Mouse (Mus musculus) liver, adult 2 months (tissue): ENCODE measurements at regions not wholly inside any gene's neighbourhood (a gene's known extent, or its start where the extent isn't known, plus 50 kb on each side); places are given as distances from the start of the nearest gene placed in this dataset.

Source experiments
- DNase-seq: peaks from one replicate; pipeline ENCODE4 v3.0.0-alpha.2; 2011; ENCODE audit warnings: low read depth, low spot score; ENCODE audit errors: extremely low read depth
- H3K27ac ChIP-seq: fragments of 200-500 bp; replicated peaks from 2 replicates; pipeline ENCODE4 v1.5.1; 2012; ENCODE audit warnings: low read depth, mild to moderate bottlenecking, control low read depth, inconsistent platforms, low read length; ENCODE audit not compliant: insufficient read depth
- H3K27me3 ChIP-seq: fragments of 200-500 bp; 2 replicates; pipeline ENCODE4 v1.6.1; 2012; ENCODE audit warnings: mild to moderate bottlenecking, moderate library complexity, low read length, inconsistent platforms; ENCODE audit not compliant: control insufficient read depth, insufficient read depth
- H3K36me3 ChIP-seq: fragments of 200-500 bp; 2 replicates; pipeline ENCODE4 v1.6.1; 2012; ENCODE audit warnings: low read length, inconsistent platforms; ENCODE audit not compliant: control insufficient read depth, insufficient read depth
- H3K4me1 ChIP-seq: fragments of 200-500 bp; 2 replicates; pipeline ENCODE4 v1.6.1; 2011; ENCODE audit warnings: low read length; ENCODE audit not compliant: control insufficient read depth, insufficient read depth
- H3K4me3 ChIP-seq: fragments of 200-500 bp; 2 replicates; pipeline ENCODE4 v1.5.1; 2011; ENCODE audit warnings: low read depth, mild to moderate bottlenecking, control low read depth, low read length, moderate library complexity; ENCODE audit not compliant: insufficient read depth
- H3K79me2 ChIP-seq: fragments of 200-500 bp; 2 replicates; pipeline ENCODE4 v1.6.1; 2012; ENCODE audit warnings: inconsistent platforms, mild to moderate bottlenecking, low read length, moderate library complexity; ENCODE audit not compliant: control insufficient read depth, insufficient read depth
- H3K9ac ChIP-seq: fragments of 200-500 bp; 2 replicates; pipeline ENCODE4 v1.6.1; 2012; ENCODE audit warnings: low read depth, mild to moderate bottlenecking, control low read depth, inconsistent platforms, low read length
- CTCF ChIP-seq: fragments of 200-500 bp; IDR thresholded peaks from 2 replicates; pipeline ENCODE4 v1.5.1; 2011; ENCODE audit warnings: low read depth, low read length, control low read depth
- POLR2A ChIP-seq: fragments of 200-500 bp; IDR thresholded peaks from 2 replicates; pipeline ENCODE4 v1.6.1; 2011; ENCODE audit warnings: low read length, control low read depth; ENCODE audit not compliant: insufficient read depth; ENCODE audit errors: extremely low read depth
- WGBS: fragments of 180-500 bp; shearing (Covaris S2); methylation state at CpG from one replicate; pipeline ENCODE4 v1.1.7; 2018; 5-methylcytosine and 5-hydroxymethylcytosine counted together

- Histone ChIP-seq H3K27ac (no peak overlapping the region), H3K79me2 (no peaks in the 10 kb centered on the region), H3K27me3 (no peaks in the 10 kb centered on the region), H3K9ac (no peak overlapping the region), H3K36me3 (no peaks in the 10 kb centered on the region), H3K4me1 (no peaks in the 10 kb centered on the region), H3K4me3 (no peak overlapping the region)
- TF ChIP-seq CTCF (no peak), POLR2A (no peak)
- DNase-seq, result no peak
- WGBS, result 83% methylated on average over 2 of the region's 2 CpGs
Measured at GRCm38 (mm10) chr1:125100596-125100995, 334.9 kb downstream of the Actr3 start.

GRCm38 (mm10) chr1:125084906-125085305, 350.6 kb downstream of the Actr3 start:
- Histone ChIP-seq H3K36me3 (no peaks in the 10 kb centered on the region), H3K9ac (no peak overlapping the region), H3K4me1 (no peaks in the 10 kb centered on the region), H3K27ac (no peak overlapping the region), H3K4me3 (no peak overlapping the region), H3K79me2 (no peaks in the 10 kb centered on the region), H3K27me3 (no peaks in the 10 kb centered on the region)
- TF ChIP-seq POLR2A, result no peak
- 74% methylated on average over 4 of the region's 4 CpGs for WGBS
- no peak for DNase-seq

GRCm38 (mm10) chr1:125039572-125040326, 395.8 kb downstream of the Actr3 start:
- Histone ChIP-seq H3K4me1 (no peaks in the 10 kb centered on the region), H3K9ac (no peak overlapping the region), H3K79me2 (no peaks in the 10 kb centered on the region), H3K27me3 (no peaks in the 10 kb centered on the region), H3K4me3 (no peak overlapping the region), H3K27ac (no peak overlapping the region), H3K36me3 (no peaks in the 10 kb centered on the region)
- 47% methylated on average over 4 of the region's 4 CpGs for WGBS
- DNase-seq, result no peak
- no peak for TF ChIP-seq POLR2A
- no peak for TF ChIP-seq CTCF

GRCm38 (mm10) chr1:125013301-125013700, 422.2 kb downstream of the Actr3 start:
- TF ChIP-seq POLR2A (no peak), CTCF (no peak)
- Histone ChIP-seq H3K79me2 (no peaks in the 10 kb centered on the region), H3K36me3 (no peaks in the 10 kb centered on the region), H3K4me1 (no peaks in the 10 kb centered on the region), H3K27ac (no peak overlapping the region), H3K27me3 (no peaks in the 10 kb centered on the region), H3K4me3 (no peak overlapping the region), H3K9ac (no peak overlapping the region)
- WGBS, result 91% methylated on average over 4 of the region's 4 CpGs
- no peak for DNase-seq

GRCm38 (mm10) chr1:125011893-125012292, 423.6 kb downstream of the Actr3 start:
- DNase-seq, result no peak
- Histone ChIP-seq H3K36me3 (no peaks in the 10 kb centered on the region), H3K4me1 (no peaks in the 10 kb centered on the region), H3K27ac (no peak overlapping the region), H3K79me2 (no peaks in the 10 kb centered on the region), H3K27me3 (no peaks in the 10 kb centered on the region), H3K4me3 (no peak overlapping the region), H3K9ac (no peak overlapping the region)
- TF ChIP-seq POLR2A (no peak), CTCF (no peak)
- WGBS, result 76% methylated on average over 2 of the region's 2 CpGs

- H3K79me2 ChIP-seq, result no peaks in the 10 kb centered on the region
- no peak overlapping the region for H3K9ac ChIP-seq
- H3K27me3 ChIP-seq, result no peaks in the 10 kb centered on the region
- 38% methylated on average over 1 of the region's 1 CpGs for WGBS
- no peak overlapping the region for H3K4me3 ChIP-seq
- no peak overlapping the region for H3K27ac ChIP-seq
- no peak for TF ChIP-seq CTCF
- TF ChIP-seq POLR2A, result no peak
- no peak for DNase-seq
- no peaks in the 10 kb centered on the region for H3K4me1 ChIP-seq
- H3K36me3 ChIP-seq, result no peaks in the 10 kb centered on the region
Measured at GRCm38 (mm10) chr1:124997577-124997976, 437.9 kb downstream of the Actr3 start.
